Mouse (Mus musculus): ENCODE results near the gene Nudc.

DNA sequence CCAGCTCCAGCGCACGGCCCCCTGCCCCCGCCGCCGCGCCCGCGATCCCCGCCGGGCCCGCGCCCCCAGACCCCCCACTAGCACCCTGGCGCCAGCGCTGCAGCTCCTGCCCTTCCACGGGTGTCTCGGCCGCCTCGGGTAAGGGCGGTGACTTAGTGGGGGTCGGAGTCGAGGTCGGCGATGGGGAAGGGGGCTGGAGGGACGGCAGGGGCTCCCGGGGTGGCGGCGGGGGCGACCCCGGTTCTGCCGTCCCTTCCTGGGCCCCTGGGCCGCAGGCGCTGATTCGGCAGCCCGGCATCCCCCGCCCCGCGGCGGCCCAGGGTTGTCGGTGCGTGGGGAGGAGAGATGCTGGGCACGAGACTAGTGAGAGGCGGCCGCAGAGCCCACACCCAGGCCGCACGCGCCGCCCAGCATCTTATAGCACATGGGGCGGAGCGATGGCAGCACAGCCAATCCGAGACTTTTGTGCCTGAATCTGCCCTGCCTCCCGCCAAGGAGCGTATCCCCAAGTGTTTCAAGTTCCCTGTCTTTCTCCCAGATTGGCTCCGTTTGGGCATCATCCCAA, 47.6 kb downstream of the Nudc start, which contains the start of gene Trnp1:
- no peak for TF ChIP-seq CTCF (IDR thresholded peaks at IDR 0.05; ENCODE audit: borderline replicate concordance, insufficient read depth, low read length)
- TF ChIP-seq POLR2A (IDR thresholded peaks at IDR 0.05; ENCODE audit: low read depth, low read length) = peak; percentile 85
